Mouse (Mus musculus) hindbrain, embryonic 11.5 days (tissue): Measurements from ENCODE around the gene Ccr6. TPM values are rescaled to one million over a fixed set of nuclear protein-coding genes. Genes with fewer than 3 reads are reported as not detected.

ENCODE experiments used
- ATAC-seq: fragments of 200-750 bp; cut with Nextera tagmentation; 2 replicates; pipeline ENCODE4 v1.8.0; 2017; ENCODE audit warnings: mild to moderate bottlenecking, moderate TSS enrichment, moderate library complexity; ENCODE audit not compliant: low FRiP score
- DNase-seq: peaks from one replicate; pipeline ENCODE4 v3.0.0-alpha.2; 2015; ENCODE audit warnings: low spot score
- H3K27ac ChIP-seq: fragments of 300-500 bp; sonication (generic); 2 replicates; pipeline ENCODE4 v1.5.1; 2014; ENCODE audit warnings: mild to moderate bottlenecking, low read depth, low read length
- H3K27me3 ChIP-seq: fragments of 300-500 bp; sonication (generic); 2 replicates; pipeline ENCODE4 v1.6.1; 2014; ENCODE audit warnings: mild to moderate bottlenecking, low read length, moderate library complexity, mixed read lengths; ENCODE audit not compliant: control insufficient read depth, insufficient read depth
- H3K36me3 ChIP-seq: fragments of 300-500 bp; sonication (generic); 2 replicates; pipeline ENCODE4 v1.6.1; 2014; ENCODE audit warnings: mild to moderate bottlenecking, low read length, moderate library complexity, mixed read lengths; ENCODE audit not compliant: control insufficient read depth, insufficient read depth
- H3K4me1 ChIP-seq: fragments of 300-500 bp; sonication (generic); replicated peaks from 2 replicates; pipeline ENCODE4 v1.6.1; 2014; ENCODE audit warnings: low read length, mixed read lengths; ENCODE audit not compliant: control insufficient read depth, insufficient read depth
- H3K4me2 ChIP-seq: fragments of 300-500 bp; sonication (generic); replicated peaks from 2 replicates; pipeline ENCODE4 v1.6.1; 2014; ENCODE audit warnings: mild to moderate bottlenecking, low read depth, low read length
- H3K4me3 ChIP-seq: fragments of 300-500 bp; sonication (generic); 2 replicates; pipeline ENCODE4 v1.5.1; 2014; ENCODE audit warnings: low read depth, low read length
- H3K9ac ChIP-seq: fragments of 300-500 bp; sonication (generic); 2 replicates; pipeline ENCODE4 v1.6.1; 2014; ENCODE audit warnings: low read depth, low read length
- H3K9me3 ChIP-seq: fragments of 300-500 bp; sonication (generic); 2 replicates; pipeline ENCODE4 v1.6.1; 2016; ENCODE audit warnings: low read length; ENCODE audit not compliant: control insufficient read depth
- WGBS: fragments of 180-500 bp; shearing (Covaris S2); extraction: QIAGEN DNeasy Blood & Tissue Kit; methylation state at CpG from one replicate; pipeline ENCODE4 v1.1.7; 2014; 5-methylcytosine and 5-hydroxymethylcytosine counted together
- polyA plus RNA-seq: library from polyadenylated mRNA; unstranded; fragments of >200 nt; fragmentation: Nextera tagmentation; extraction: Ambion mirVana; gene quantifications from 2 replicates; pipeline ENCODE4 v1.2.1, GENCODE M21; 2014

Gene Ccr6
- polyA plus RNA-seq, 1 experiment from 2014 or later = not detected

GRCm38 (mm10) chr17:8298281-8298680 is 62.4 kb downstream of the Ccr6 start:
- Histone ChIP-seq H3K36me3 (no peaks in the 10 kb centered on the region), H3K9ac (no peak overlapping the region), H3K27me3 (no peaks in the 10 kb centered on the region), H3K4me3 (no peak overlapping the region), H3K9me3 (no peaks in the 10 kb centered on the region), H3K4me1 (no peaks in the 10 kb centered on the region), H3K4me2 (no peak overlapping the region), H3K27ac (no peak overlapping the region)
- no peak for ATAC-seq
- 86% methylated on average over 2 of the region's 2 CpGs for WGBS
- DNase-seq = no peak

DNA sequence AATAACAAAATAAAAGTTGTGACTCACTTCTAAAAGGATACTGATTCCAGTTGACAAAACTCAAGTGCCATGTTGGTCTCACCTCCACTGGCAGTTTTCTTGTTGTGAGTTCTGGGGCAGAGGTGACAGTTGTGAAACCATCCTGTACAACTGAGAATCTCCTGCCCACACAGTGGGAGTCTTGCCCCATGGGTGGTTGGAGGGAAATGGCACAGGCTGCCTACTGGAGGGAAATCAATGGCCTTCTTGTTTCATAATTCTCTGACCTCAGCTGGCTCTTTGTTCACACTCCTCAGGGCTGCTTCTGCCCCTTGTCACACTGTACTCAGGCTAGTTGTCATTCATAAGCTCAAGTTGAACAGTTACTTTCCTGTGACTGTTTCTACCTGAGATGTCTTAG is 63.7 kb downstream of the Ccr6 start:
- DNase-seq (no peak), ATAC-seq (no peak)
- Histone ChIP-seq H3K27ac (no peak overlapping the region), H3K36me3 (no peaks in the 10 kb centered on the region), H3K4me1 (no peaks in the 10 kb centered on the region), H3K9me3 (no peaks in the 10 kb centered on the region), H3K4me2 (no peak overlapping the region), H3K9ac (no peak overlapping the region), H3K4me3 (no peak overlapping the region), H3K27me3 (no peaks in the 10 kb centered on the region)

DNA sequence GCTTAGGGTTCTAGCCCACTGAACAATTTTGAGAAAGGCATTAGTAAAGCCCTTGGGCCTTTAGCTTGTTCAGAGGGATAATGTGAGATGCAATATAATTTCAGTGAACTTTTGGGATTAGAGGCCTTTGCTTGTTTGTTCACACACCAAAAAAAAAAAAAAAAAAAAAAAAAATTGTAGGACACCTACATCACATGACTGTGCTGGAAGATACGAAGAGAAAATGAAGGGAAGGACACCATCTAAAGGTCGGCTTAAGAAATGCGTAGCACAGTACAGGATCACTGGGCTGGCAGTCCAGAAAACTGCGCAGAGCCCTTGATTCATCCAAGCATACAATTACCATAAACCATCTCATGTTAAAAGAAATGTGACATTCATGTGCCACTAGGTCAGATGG is 65.7 kb downstream of the Ccr6 start:
- Histone ChIP-seq H3K4me1 (no peaks in the 10 kb centered on the region), H3K27ac (no peak overlapping the region), H3K27me3 (no peaks in the 10 kb centered on the region), H3K4me2 (no peak overlapping the region), H3K4me3 (no peak overlapping the region), H3K36me3 (no peaks in the 10 kb centered on the region), H3K9ac (no peak overlapping the region), H3K9me3 (no peaks in the 10 kb centered on the region)
- DNase-seq = no peak
- WGBS = 91% methylated on average over 4 of the region's 4 CpGs
- no peak for ATAC-seq

DNA sequence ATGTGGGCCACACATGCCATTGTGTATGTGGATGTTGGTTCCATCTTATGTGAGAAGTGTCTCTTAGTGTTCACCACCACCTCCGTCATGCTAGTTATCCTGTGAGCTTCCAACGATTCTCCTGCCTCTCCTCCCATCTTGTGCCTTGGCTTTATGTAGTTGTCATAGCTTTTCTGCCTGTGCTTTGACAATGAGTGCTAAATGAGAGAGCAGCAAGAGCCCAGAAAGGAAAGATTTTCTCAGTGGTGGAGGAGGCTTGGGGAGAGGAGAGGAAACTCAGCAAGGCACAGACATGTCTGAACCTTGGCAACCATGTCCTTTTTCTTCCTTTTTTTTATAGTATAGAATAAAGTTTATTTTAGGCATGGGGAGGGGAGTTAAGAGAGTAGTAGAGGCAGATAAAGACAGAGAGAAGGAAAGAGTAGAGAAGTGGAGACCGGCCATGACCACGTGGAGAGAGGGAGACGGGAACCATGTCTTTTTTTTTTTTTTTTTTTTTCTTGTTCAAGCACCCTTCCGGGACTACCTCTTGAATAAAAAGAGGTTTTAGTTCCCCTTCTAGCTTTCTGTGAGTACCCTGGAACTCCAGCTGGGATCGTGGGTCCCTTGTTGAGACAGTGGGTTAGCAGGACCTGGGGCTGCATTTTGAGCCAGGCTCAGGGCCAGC is 67.1 kb downstream of the Ccr6 start:
- no peak overlapping the region for H3K9ac ChIP-seq
- no peak for ATAC-seq
- no peaks in the 10 kb centered on the region for H3K36me3 ChIP-seq

GRCm38 (mm10) chr17:8303671-8304070 is 67.8 kb downstream of the Ccr6 start:
- Histone ChIP-seq H3K27ac (no peak overlapping the region), H3K36me3 (no peaks in the 10 kb centered on the region), H3K4me3 (no peak overlapping the region), H3K9ac (no peak overlapping the region), H3K27me3 (no peaks in the 10 kb centered on the region), H3K4me1 (no peaks in the 10 kb centered on the region), H3K9me3 (no peaks in the 10 kb centered on the region), H3K4me2 (no peak overlapping the region)
- no peak for DNase-seq
- no peak for ATAC-seq
- 69% methylated on average over 5 of the region's 5 CpGs for WGBS

More for the DNA sequence above, 67.1 kb downstream of the Ccr6 start:
- Histone ChIP-seq H3K27me3 (no peaks in the 10 kb centered on the region), H3K27ac (no peak overlapping the region), H3K4me2 (no peak overlapping the region), H3K9me3 (no peaks in the 10 kb centered on the region), H3K4me3 (no peak overlapping the region), H3K4me1 (no peaks in the 10 kb centered on the region)
- DNase-seq = no peak
- WGBS = 77% methylated on average over 7 of the region's 7 CpGs

GRCm38 (mm10) chr17:8305801-8306200 is 70.0 kb downstream of the Ccr6 start:
- no peak overlapping the region for H3K9ac ChIP-seq
- H3K27me3 ChIP-seq = no peaks in the 10 kb centered on the region
- H3K27ac ChIP-seq = no peak overlapping the region
- ATAC-seq (no peak), DNase-seq (no peak)
- H3K9me3 ChIP-seq = no peaks in the 10 kb centered on the region
- H3K4me2 ChIP-seq = no peak overlapping the region
- WGBS = 21% methylated on average over 3 of the region's 3 CpGs
- H3K4me3 ChIP-seq = no peak overlapping the region
- no peaks in the 10 kb centered on the region for H3K4me1 ChIP-seq
- no peaks in the 10 kb centered on the region for H3K36me3 ChIP-seq

Other genes starting within 250 kb of the Ccr6 start
- gene Gm49673, start 88.3 kb upstream of the Ccr6 start, polyA plus RNA-seq = 0.96 TPM in 1 of 2 replicates, not detected in the other
- 14.9 and 15.9 TPM in 2 replicates for gene Rnaset2a, start 87.9 kb upstream of the Ccr6 start, polyA plus RNA-seq
- 45.9 and 51.2 TPM in 2 replicates for gene Fgfr1op, start 70.5 kb upstream of the Ccr6 start, polyA plus RNA-seq
- gene Mpc1, start 46.9 kb downstream of the Ccr6 start, polyA plus RNA-seq = 116 and 125 TPM in 2 replicates
- 72.5 and 79.6 TPM in 2 replicates for gene Sft2d1, start 75.1 kb downstream of the Ccr6 start, polyA plus RNA-seq
- 1.5 TPM in 2 replicates for gene Prr18, start 101.4 kb downstream of the Ccr6 start, polyA plus RNA-seq
- gene T2, start 119.9 kb downstream of the Ccr6 start, polyA plus RNA-seq = 0.53 and 0.59 TPM in 2 replicates
- gene T, start 198.4 kb downstream of the Ccr6 start, polyA plus RNA-seq = 0.22 and 0.85 TPM in 2 replicates